Comparison of ENCODE assay signal across 8 mouse cellular contexts in the genomic region with DNA sequence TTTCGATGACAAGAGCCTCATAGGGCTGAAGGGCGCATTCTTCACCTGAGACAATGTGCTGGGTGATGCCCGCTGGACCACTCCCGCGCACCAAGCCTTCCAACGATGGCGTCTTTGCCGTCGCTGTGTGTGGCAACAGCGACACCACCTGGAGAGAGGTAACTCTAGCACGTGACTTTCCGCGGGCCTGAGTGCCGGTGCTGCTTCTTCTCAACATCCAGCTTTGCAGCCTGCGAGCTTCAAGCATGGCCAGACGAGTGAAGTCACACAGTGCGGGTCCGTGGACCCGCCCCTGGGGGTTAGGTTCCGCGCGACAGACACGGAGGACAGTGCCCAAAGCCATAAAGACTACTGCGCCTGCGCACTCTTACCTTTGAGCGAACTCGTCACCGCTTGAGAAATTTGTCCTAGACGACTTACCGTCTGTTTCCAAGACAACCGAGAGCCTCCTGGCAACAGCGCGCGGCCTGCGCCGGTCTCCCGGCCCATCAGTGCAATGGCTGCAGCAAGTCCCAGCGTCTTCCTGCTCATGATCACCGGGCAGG. TPM values are rescaled to one million over a fixed set of nuclear protein-coding genes. Genes with fewer than 3 reads are reported as not detected.
DNase-seq lines count a peak whose midpoint lies in the region; ATAC-seq and TF ChIP-seq lines count a peak whose summit lies in the region.

Gene B9d1 (plus strand): TSS at position 432 of the 545 bp plus-strand sequence.

- no peak within 1 kb of the TSS for H3K27ac ChIP-seq in ES-Bruce4 (ENCODE audit: insufficient read depth, low read length)
- peak within 1 kb of the TSS; percentile 72 for H3K27ac ChIP-seq in forebrain, embryonic 13.5 days
- no peak within 1 kb of the TSS for H3K27ac ChIP-seq in liver, postnatal 0 days (ENCODE audit: low read depth)
- peak within 1 kb of the TSS; percentile 90 for H3K27ac ChIP-seq in neural tube, embryonic 14.5 days (ENCODE audit: low read depth, low read length)

- TF ChIP-seq CTCF in ES-Bruce4 (IDR thresholded peaks at IDR 0.05; ENCODE audit: low read depth, low read length) = peak; percentile 95
- peak; percentile 99 for TF ChIP-seq CTCF in liver, postnatal 0 days (IDR thresholded peaks at IDR 0.05; ENCODE audit: low read depth)

- H3K9ac ChIP-seq in ES-Bruce4 (ENCODE audit: low read depth, poor library complexity, severe bottlenecking) = peak within 1 kb of the TSS; percentile 55
- peak within 1 kb of the TSS; percentile 83 for H3K9ac ChIP-seq in forebrain, embryonic 13.5 days
- H3K9ac ChIP-seq in liver, postnatal 0 days (replicated peaks) = peak within 1 kb of the TSS; percentile 61
- H3K9ac ChIP-seq in neural tube, embryonic 14.5 days (replicated peaks; ENCODE audit: low read depth, low read length) = peak within 1 kb of the TSS; percentile 59

- peak; percentile 26; the same call in 1 of the 2 replicates for TF ChIP-seq EP300 in ES-Bruce4 (IDR thresholded peaks at IDR 0.05; ENCODE audit: insufficient read depth, low read depth, low read length)
- TF ChIP-seq EP300 in liver, postnatal 0 days (IDR thresholded peaks at IDR 0.05; ENCODE audit: low read depth) = no peak

- intact Hi-C loops in heart, postnatal 10 days (cut with DNase I) = loop anchor here (2.0 to 10.0 kb wide), 6 partner anchors 94 to 1600 kb away; no protein-coding TSS in a partner anchor

- peak; percentile 90 for ATAC-seq in cerebellum, adult (ENCODE audit: insufficient number of reproducible peaks, low FRiP score, low TSS enrichment)
- peak; percentile 93 for ATAC-seq in forebrain, embryonic 13.5 days
- peak; percentile 94 for ATAC-seq in liver, postnatal 0 days
- peak; percentile 92 for ATAC-seq in neural tube, embryonic 14.5 days (ENCODE audit: low read depth)

- under 1% methylated on average over 39 of the region's 39 CpGs for WGBS in forebrain, embryonic 13.5 days
- WGBS in large intestine, adult 2 months = 1% methylated on average over 39 of the region's 39 CpGs
- WGBS in liver, postnatal 0 days (ENCODE audit: insufficient replicate concordance) = 1% methylated on average over 39 of the region's 39 CpGs
- whole genome bisulfite sequencing in neural tube, embryonic 14.5 days = under 1% methylated on average over 39 of the region's 39 CpGs

- no peaks in the 10 kb centered on the region for H3K4me1 ChIP-seq in ES-Bruce4 (ENCODE audit: control insufficient read depth, insufficient read depth, low read length)
- peaks cover 20% of the 10 kb centered on the region for H3K4me1 ChIP-seq in forebrain, embryonic 13.5 days
- H3K4me1 ChIP-seq in liver, postnatal 0 days (ENCODE audit: insufficient read depth) = no peaks in the 10 kb centered on the region
- peaks cover 7% of the 10 kb centered on the region for H3K4me1 ChIP-seq in neural tube, embryonic 14.5 days (ENCODE audit: control insufficient read depth, insufficient read depth, low read length)

- no peaks in the 10 kb centered on the region for H3K9me3 ChIP-seq in ES-Bruce4 (replicated peaks; ENCODE audit: control insufficient read depth, insufficient read depth, low read length, poor library complexity, severe bottlenecking)
- no peaks in the 10 kb centered on the region for H3K9me3 ChIP-seq in forebrain, embryonic 13.5 days (replicated peaks)
- no peaks in the 10 kb centered on the region for H3K9me3 ChIP-seq in liver, postnatal 0 days (ENCODE audit: low read length)
- no peaks in the 10 kb centered on the region for H3K9me3 ChIP-seq in neural tube, embryonic 14.5 days (ENCODE audit: control insufficient read depth, low read length)

- DNase-seq in heart, postnatal 10 days = peak; percentile 97 to 98
- DNase-seq in large intestine, adult 2 months (ENCODE audit: low read depth, low spot score) = peak; percentile 92
- peak; percentile 91 for DNase-seq in liver, postnatal 0 days
- DNase-seq in testis, postnatal 10 days (ENCODE audit: low spot score) = peak; percentile 96

- no peak for TF ChIP-seq POLR2A in ES-Bruce4 (IDR thresholded peaks at IDR 0.05; ENCODE audit: insufficient read depth, low read length)

- peak within 1 kb of the TSS; percentile 80 for H3K4me3 ChIP-seq in ES-Bruce4 (ENCODE audit: low read depth, low read length)
- peak within 1 kb of the TSS; percentile 66 for H3K4me3 ChIP-seq in forebrain, embryonic 13.5 days
- peak within 1 kb of the TSS; percentile 57 for H3K4me3 ChIP-seq in liver, postnatal 0 days (ENCODE audit: low read depth, low read length)
- H3K4me3 ChIP-seq in neural tube, embryonic 14.5 days (ENCODE audit: low read depth, low read length) = peak within 1 kb of the TSS; percentile 58

- H3K4me2 ChIP-seq in forebrain, embryonic 13.5 days = peak within 1 kb of the TSS; percentile 74
- peak within 1 kb of the TSS; percentile 70 for H3K4me2 ChIP-seq in liver, postnatal 0 days (ENCODE audit: low read depth, low read length)
- peak within 1 kb of the TSS; percentile 63 for H3K4me2 ChIP-seq in neural tube, embryonic 14.5 days (ENCODE audit: low read depth, low read length)

- no peaks in the 10 kb centered on the region for H3K36me3 ChIP-seq in ES-Bruce4 (ENCODE audit: control insufficient read depth, insufficient read depth, low read length, poor library complexity, severe bottlenecking)
- peaks cover 11% of the 10 kb centered on the region for H3K36me3 ChIP-seq in forebrain, embryonic 13.5 days (ENCODE audit: poor library complexity, severe bottlenecking)
- H3K36me3 ChIP-seq in liver, postnatal 0 days (replicated peaks; ENCODE audit: insufficient read depth, low read length) = no peaks in the 10 kb centered on the region
- H3K36me3 ChIP-seq in neural tube, embryonic 14.5 days (ENCODE audit: control insufficient read depth, insufficient read depth, low read length) = no peaks in the 10 kb centered on the region

- H3K27me3 ChIP-seq in ES-Bruce4 (ENCODE audit: control insufficient read depth, insufficient read depth, low read length, poor library complexity, severe bottlenecking) = no peaks in the 10 kb centered on the region
- H3K27me3 ChIP-seq in forebrain, embryonic 13.5 days = no peaks in the 10 kb centered on the region
- no peaks in the 10 kb centered on the region for H3K27me3 ChIP-seq in liver, postnatal 0 days (ENCODE audit: insufficient read depth, low read length)
- H3K27me3 ChIP-seq in neural tube, embryonic 14.5 days (ENCODE audit: control insufficient read depth, insufficient read depth, low read length) = no peaks in the 10 kb centered on the region

RNA-seq across cellular contexts. Expression of gene B9d1, which starts in this region (rescaled TPM):
- 18.7 and 20.8 TPM in 2 replicates for polyA plus RNA-seq in ES-Bruce4 (2011; ENCODE audit: insufficient read depth, insufficient read length, low read depth, missing spikeins)
- 43.4 and 48.2 TPM in 2 replicates for polyA plus RNA-seq in forebrain, embryonic 13.5 days (2015; fragmentation: Nextera tagmentation; extraction: Ambion mirVana)
- 10 to 100 TPM; 10.2 to 10.3 TPM for total RNA-seq in heart, postnatal 10 days (2021)
- 15.3 and 25.4 TPM in 2 replicates for polyA plus RNA-seq in large intestine, adult 2 months (2012; rRNA removed)
- 1.4 and 1.6 TPM in 2 replicates for polyA plus RNA-seq in liver, postnatal 0 days (2015; fragmentation: Nextera tagmentation; extraction: Ambion mirVana)
- 35.6 and 36.9 TPM in 2 replicates for polyA plus RNA-seq in neural tube, embryonic 14.5 days (2014; fragmentation: Nextera tagmentation; extraction: Ambion mirVana)

Comparison
In these comparisons a context has a peak if more than half of its experiments do, and no peak if none do; other contexts are left out.
1. H3K27ac ChIP-seq: peak in forebrain, embryonic 13.5 days (single experiment) and neural tube, embryonic 14.5 days (single experiment); none in ES-Bruce4 (single experiment) and liver, postnatal 0 days (single experiment).
2. Peak in every context shown above with its lines, with median percentiles within 50 percentile points of each other: H3K4me3 ChIP-seq, H3K9ac ChIP-seq, ATAC-seq, H3K4me2 ChIP-seq and DNase-seq.